Mouse (Mus musculus) cerebellum, adult 18-20 months (tissue): Measurements from ENCODE around the gene Trpm8.

Experiments used
- DNase-seq, 2 experiments: peaks; one replicate each; pipeline ENCODE4 v3.0.0; 2021

The Trpm8 gene

GRCm38 (mm10) chr1:88267489-88267888, 10.0 kb upstream of the Trpm8 start:
- no peak for DNase-seq

- no peak for DNase-seq
Observed at GRCm38 (mm10) chr1:88268070-88268469, 9.4 kb upstream of the Trpm8 start.

GRCm38 (mm10) chr1:88269539-88270309, 7.7 kb upstream of the Trpm8 start:
- no peak for DNase-seq

GRCm38 (mm10) chr1:88272851-88273250, 4.6 kb upstream of the Trpm8 start:
- no peak for DNase-seq

GRCm38 (mm10) chr1:88273326-88273725, 4.1 kb upstream of the Trpm8 start:
- peak in 1 of 2 experiments; percentile 11 for DNase-seq

- DNase-seq, result peak in 1 of 2 experiments; percentile 15
Observed at GRCm38 (mm10) chr1:88273832-88274231, 3.6 kb upstream of the Trpm8 start.

- DNase-seq, result peak; percentile 54 to 57
Observed at GRCm38 (mm10) chr1:88274371-88275077, 2.9 kb upstream of the Trpm8 start.

- peak in 1 of 2 experiments; percentile 20 for DNase-seq
Observed at GRCm38 (mm10) chr1:88275078-88275680, 2.3 kb upstream of the Trpm8 start.

- peak in 1 of 2 experiments; percentile 47 for DNase-seq
Observed at GRCm38 (mm10) chr1:88275698-88276523, 1.6 kb upstream of the Trpm8 start.

- DNase-seq, result no peak
Observed at GRCm38 (mm10) chr1:88276524-88277097, 850 bp upstream of the Trpm8 start.

- no peak for DNase-seq
Observed at GRCm38 (mm10) chr1:88277818-88278511, 504 bp downstream of the Trpm8 start.

- no peak for DNase-seq
Observed at GRCm38 (mm10) chr1:88279111-88280005, 1.9 kb downstream of the Trpm8 start.

- DNase-seq, result no peak
Observed at GRCm38 (mm10) chr1:88280006-88280690, 2.7 kb downstream of the Trpm8 start.

GRCm38 (mm10) chr1:88282301-88282700, 4.8 kb downstream of the Trpm8 start:
- no peak for DNase-seq

GRCm38 (mm10) chr1:88283376-88284227, 6.1 kb downstream of the Trpm8 start:
- no peak for DNase-seq

GRCm38 (mm10) chr1:88284228-88284945, 6.9 kb downstream of the Trpm8 start:
- DNase-seq, result no peak

GRCm38 (mm10) chr1:88284946-88285320, 7.5 kb downstream of the Trpm8 start:
- DNase-seq, result peak in 1 of 2 experiments; percentile 45

GRCm38 (mm10) chr1:88285652-88286051, 8.2 kb downstream of the Trpm8 start:
- no peak for DNase-seq
